Mouse (Mus musculus) forebrain, embryonic 13.5 days (tissue): ENCODE results near the gene Gm45233. TPM values are rescaled to one million over a fixed set of nuclear protein-coding genes. Genes with fewer than 3 reads are reported as not detected.

ENCODE experiments used
- microRNA-seq: library from miRNA; unstranded; fragments of <30 nt; microRNA quantifications from one replicate; pipeline ENCODE4, GENCODE M21; 2016
- polyA plus RNA-seq: library from polyadenylated mRNA; unstranded; fragments of >200 nt; fragmentation: Nextera tagmentation; extraction: Ambion mirVana; gene quantifications from 2 replicates; pipeline ENCODE4 v1.2.1, GENCODE M21; 2015

The Gm45233 gene
- polyA plus RNA-seq, 1 experiment from 2014 or later, result 0.26 TPM

Small RNA genes lying within 50 kb of the gene (microRNA-seq; reads per million reads assigned to microRNA genes)
- gene Mir7051, result 0.80 reads per million

Other genes starting within 250 kb of the Gm45233 start
- gene Zfp715, start 130.8 kb upstream of the Gm45233 start, polyA plus RNA-seq, result 13.7 and 15.6 TPM in 2 replicates
- gene Siglecf, start 92.8 kb upstream of the Gm45233 start, polyA plus RNA-seq, result not detected in 2 replicates
- gene Siglecg, start 35.9 kb upstream of the Gm45233 start, polyA plus RNA-seq, result not detected in 2 replicates
- gene Lim2, start 16.5 kb upstream of the Gm45233 start, polyA plus RNA-seq, result not detected in 2 replicates
- not detected in 2 replicates for gene Nkg7, start 7.1 kb upstream of the Gm45233 start, polyA plus RNA-seq
- not detected in 2 replicates for gene Cldnd2, start 3.3 kb upstream of the Gm45233 start, polyA plus RNA-seq
- 152 and 167 TPM in 2 replicates for gene Etfb, start within 50 bp of the Gm45233 start, polyA plus RNA-seq
- gene Vsig10l, start 19.0 kb downstream of the Gm45233 start, polyA plus RNA-seq, result 4.2 and 4.9 TPM in 2 replicates
- 3.7 and 4.9 TPM in 2 replicates for gene Iglon5, start 45.9 kb downstream of the Gm45233 start, polyA plus RNA-seq
- not detected in 2 replicates for gene 4931406B18Rik, start 61.8 kb downstream of the Gm45233 start, polyA plus RNA-seq
- 0.57 and 1.5 TPM in 2 replicates for gene Cd33, start 100.3 kb downstream of the Gm45233 start, polyA plus RNA-seq
- gene Zfp658, start 118.1 kb downstream of the Gm45233 start, polyA plus RNA-seq, result 8.8 and 9.4 TPM in 2 replicates
- 13.2 and 16.0 TPM in 2 replicates for gene Zfp719, start 135.5 kb downstream of the Gm45233 start, polyA plus RNA-seq
- gene Zfp819, start 163.0 kb downstream of the Gm45233 start, polyA plus RNA-seq, result 0.37 and 0.67 TPM in 2 replicates
- gene Ceacam18, start 190.6 kb downstream of the Gm45233 start, polyA plus RNA-seq, result not detected in 2 replicates
- 0.17 and 0.28 TPM in 2 replicates for gene Siglece, start 216.0 kb downstream of the Gm45233 start, polyA plus RNA-seq
- gene Ctu1, start 227.9 kb downstream of the Gm45233 start, polyA plus RNA-seq, result 20.2 and 23.1 TPM in 2 replicates
- gene Klk14, start 246.3 kb downstream of the Gm45233 start, polyA plus RNA-seq, result not detected in 2 replicates